Comparison of ENCODE assay signal across 9 mouse cellular contexts in genomic region chr5:140771612-140772011, GRCm38 (mm10). TPM values are rescaled to one million over a fixed set of nuclear protein-coding genes. Genes with fewer than 3 reads are reported as not detected.
DNase-seq lines count a peak whose midpoint lies in the region; ATAC-seq and TF ChIP-seq lines count a peak whose summit lies in the region.
"Had no signal": no experiment of that assay in that cellular context is flagged by ENCODE, and none has a peak within 500 bp of the region (broad histone marks: within the 10 kb centered on the region; RNA-seq: fewer than 3 reads in every experiment).

No protein-coding gene starts in this region.

- no peak for DNase-seq in spleen, adult 2 months (ENCODE audit: low read depth in 1 of 2, low spot score in 2 of 2)
- DNase-seq in spleen, adult 18-20 months, result no peak
- no peak for DNase-seq in limb, embryonic 10.5 days (ENCODE audit: low spot score)
- no peak for DNase-seq in frontal cortex, postnatal 14 days (ENCODE audit: low spot score in 2 of 2)
- DNase-seq in embryo, embryonic 9.5 days (ENCODE audit: extremely low spot score), result no peak
- DNase-seq in layer of hippocampus, adult 11-12 months (ENCODE audit: low spot score), result no peak

- H3K4me1 ChIP-seq in spleen, adult 2 months (ENCODE audit: control insufficient read depth, insufficient read depth, insufficient read length), result peaks cover 15% of the 10 kb centered on the region; the same call in 1 of the 2 replicates
- peaks cover 37% of the 10 kb centered on the region for H3K4me1 ChIP-seq in forebrain, embryonic 12.5 days
- H3K4me1 ChIP-seq in limb, embryonic 10.5 days, result peaks cover 32% of the 10 kb centered on the region
- peaks cover 40% of the 10 kb centered on the region for H3K4me1 ChIP-seq in stomach, embryonic 14.5 days (ENCODE audit: control insufficient read depth, insufficient read depth, low read length)

- H3K4me3 ChIP-seq in spleen, adult 2 months (ENCODE audit: extremely low read depth, insufficient read depth, insufficient read length), result no peak overlapping the region
- no peak overlapping the region for H3K4me3 ChIP-seq in forebrain, embryonic 12.5 days (replicated peaks)
- H3K4me3 ChIP-seq in limb, embryonic 10.5 days, result no peak overlapping the region
- H3K4me3 ChIP-seq in stomach, embryonic 14.5 days (ENCODE audit: low read depth, low read length), result no peak overlapping the region
- H3K4me3 ChIP-seq: neural tube, embryonic 12.5 days had no signal

- no peaks in the 10 kb centered on the region for H3K27me3 ChIP-seq in spleen, adult 2 months (ENCODE audit: control insufficient read depth, insufficient read depth, low read length)
- no peaks in the 10 kb centered on the region for H3K27me3 ChIP-seq in forebrain, embryonic 12.5 days
- H3K27me3 ChIP-seq in limb, embryonic 10.5 days (ENCODE audit: low read depth, poor library complexity, severe bottlenecking), result no peaks in the 10 kb centered on the region
- no peaks in the 10 kb centered on the region for H3K27me3 ChIP-seq in stomach, embryonic 14.5 days (ENCODE audit: control insufficient read depth, insufficient read depth, low read length)
- H3K27me3 ChIP-seq: neural tube, embryonic 12.5 days had no signal

- TF ChIP-seq POLR2A in spleen, adult 2 months (IDR thresholded peaks at IDR 0.05; ENCODE audit: low read depth, low read length), result no peak

- no peak for ATAC-seq in forebrain, embryonic 12.5 days (ENCODE audit: low FRiP score)
- no peak for ATAC-seq in stomach, embryonic 14.5 days (ENCODE audit: insufficient number of reproducible peaks, insufficient read depth, low FRiP score, low read depth)

- H3K27ac ChIP-seq in spleen, adult 2 months (ENCODE audit: insufficient read depth, low read length), result peak overlapping the region; percentile 40
- peak overlapping the region; percentile 66 for H3K27ac ChIP-seq in forebrain, embryonic 12.5 days
- peak overlapping the region; percentile 51 for H3K27ac ChIP-seq in limb, embryonic 10.5 days
- peak overlapping the region; percentile 78 for H3K27ac ChIP-seq in stomach, embryonic 14.5 days (ENCODE audit: low read length)
- H3K27ac ChIP-seq: neural tube, embryonic 12.5 days had no signal

- WGBS in spleen, adult 2 months, result 17% methylated on average over 6 of the region's 6 CpGs
- 60% methylated on average over 6 of the region's 6 CpGs for WGBS in forebrain, embryonic 12.5 days
- WGBS in limb, embryonic 10.5 days, result 53% methylated on average over 6 of the region's 6 CpGs
- 23% methylated on average over 6 of the region's 6 CpGs for WGBS in stomach, embryonic 14.5 days

- no peaks in the 10 kb centered on the region for H3K36me3 ChIP-seq in spleen, adult 2 months (ENCODE audit: control insufficient read depth, insufficient read depth, low read length)
- no peaks in the 10 kb centered on the region; the same call in 1 of the 2 replicates for H3K36me3 ChIP-seq in forebrain, embryonic 12.5 days (replicated peaks)
- H3K36me3 ChIP-seq in limb, embryonic 10.5 days, result peaks cover 16% of the 10 kb centered on the region
- H3K36me3 ChIP-seq in stomach, embryonic 14.5 days (ENCODE audit: control insufficient read depth, insufficient read depth, low read length), result no peaks in the 10 kb centered on the region; the same call in 1 of the 2 replicates
- H3K36me3 ChIP-seq: neural tube, embryonic 12.5 days had no signal

- peak overlapping the region; percentile 21; the same call in 1 of the 2 replicates for H3K9ac ChIP-seq in forebrain, embryonic 12.5 days
- no peak overlapping the region for H3K9ac ChIP-seq in stomach, embryonic 14.5 days (replicated peaks; ENCODE audit: low read depth, low read length)
- H3K9ac ChIP-seq: neural tube, embryonic 12.5 days had no signal

- no peak for TF ChIP-seq CTCF in spleen, adult 2 months (IDR thresholded peaks at IDR 0.05; ENCODE audit: extremely low read depth, insufficient read depth, insufficient read length, insufficient replicate concordance)

- H3K9me3 ChIP-seq in forebrain, embryonic 12.5 days, result no peaks in the 10 kb centered on the region
- H3K9me3 ChIP-seq in limb, embryonic 10.5 days (replicated peaks), result no peaks in the 10 kb centered on the region
- H3K9me3 ChIP-seq in stomach, embryonic 14.5 days (ENCODE audit: control insufficient read depth, low read depth, low read length), result no peaks in the 10 kb centered on the region
- H3K9me3 ChIP-seq: neural tube, embryonic 12.5 days had no signal

- no peak overlapping the region for H3K4me2 ChIP-seq in forebrain, embryonic 12.5 days
- H3K4me2 ChIP-seq in stomach, embryonic 14.5 days (replicated peaks; ENCODE audit: low read depth, low read length), result 0 out of 2 replicates have a peak overlapping the region, but pooled peaks have one; percentile 12
- H3K4me2 ChIP-seq: neural tube, embryonic 12.5 days had no signal

RNA-seq across cellular contexts. Expression of gene Amz1, which starts 47.7 kb away (rescaled TPM):
- polyA plus RNA-seq in spleen, adult 2 months (2012; rRNA removed), result 17.6 and 19.1 TPM in 2 replicates
- 1.8 TPM in 2 replicates for polyA plus RNA-seq in forebrain, embryonic 12.5 days (2016; fragmentation: Nextera tagmentation; extraction: Ambion mirVana)
- 0.88 and 1.1 TPM in 2 replicates for polyA plus RNA-seq in limb, embryonic 10.5 days (2016; fragmentation: Nextera tagmentation; extraction: Ambion mirVana)
- 1.1 and 1.2 TPM in 2 replicates for polyA plus RNA-seq in stomach, embryonic 14.5 days (2014; fragmentation: Nextera tagmentation; extraction: Ambion mirVana)

RNA-seq across cellular contexts. Expression of gene Gna12, which starts 58.6 kb away (rescaled TPM):
- polyA plus RNA-seq in spleen, adult 2 months (2012; rRNA removed), result 66.8 and 67.9 TPM in 2 replicates
- polyA plus RNA-seq in forebrain, embryonic 12.5 days (2016; fragmentation: Nextera tagmentation; extraction: Ambion mirVana), result 11.8 and 23.9 TPM in 2 replicates
- 13.4 and 18.8 TPM in 2 replicates for polyA plus RNA-seq in limb, embryonic 10.5 days (2016; fragmentation: Nextera tagmentation; extraction: Ambion mirVana)
- 16.2 and 17.2 TPM in 2 replicates for polyA plus RNA-seq in stomach, embryonic 14.5 days (2014; fragmentation: Nextera tagmentation; extraction: Ambion mirVana)
